Mouse (Mus musculus) ovary, postnatal 14 days (tissue): ENCODE measurements around the gene Pcgf5.

Experiments
- DNase-seq: peaks from one replicate; pipeline ENCODE4 v3.0.0; 2022; ENCODE audit warnings: low spot score

Gene Pcgf5

DNA sequence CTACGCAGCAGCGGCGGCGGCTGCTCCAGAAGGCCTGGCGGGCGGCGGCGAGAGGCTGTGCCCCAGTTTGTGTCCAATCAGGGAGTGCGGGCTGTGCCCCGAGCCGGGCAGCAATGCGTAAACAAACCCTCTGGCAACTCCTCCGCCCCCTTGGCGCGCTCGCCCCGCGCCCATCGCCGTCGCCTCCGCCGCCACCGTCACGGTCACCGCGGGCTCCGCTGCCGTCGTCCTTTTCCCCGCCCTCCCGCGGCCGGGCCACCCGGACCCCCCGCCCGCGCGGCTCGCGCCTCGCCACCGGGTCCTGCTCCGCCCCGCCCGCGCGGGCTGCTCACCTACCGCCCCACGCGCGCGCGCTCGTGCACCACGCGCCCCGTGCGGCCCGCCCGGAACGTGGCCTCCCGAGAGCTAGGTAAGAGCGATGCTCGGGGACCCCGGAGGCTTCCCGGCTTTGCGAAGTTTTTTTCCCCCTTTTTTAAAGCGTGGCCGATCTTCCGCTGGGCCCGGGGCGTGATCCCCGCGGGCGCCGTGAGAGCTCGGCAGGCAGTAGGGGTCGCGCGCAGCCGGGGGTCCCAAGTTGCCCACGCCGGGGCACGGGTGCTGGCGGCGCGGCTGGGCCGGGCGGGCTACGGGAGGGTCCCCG lies at the start of gene Pcgf5:
TSS of gene Pcgf5 (plus strand) at position 149 of the 640 bp plus-strand sequence.
- peak; percentile 33 for DNase-seq

DNA sequence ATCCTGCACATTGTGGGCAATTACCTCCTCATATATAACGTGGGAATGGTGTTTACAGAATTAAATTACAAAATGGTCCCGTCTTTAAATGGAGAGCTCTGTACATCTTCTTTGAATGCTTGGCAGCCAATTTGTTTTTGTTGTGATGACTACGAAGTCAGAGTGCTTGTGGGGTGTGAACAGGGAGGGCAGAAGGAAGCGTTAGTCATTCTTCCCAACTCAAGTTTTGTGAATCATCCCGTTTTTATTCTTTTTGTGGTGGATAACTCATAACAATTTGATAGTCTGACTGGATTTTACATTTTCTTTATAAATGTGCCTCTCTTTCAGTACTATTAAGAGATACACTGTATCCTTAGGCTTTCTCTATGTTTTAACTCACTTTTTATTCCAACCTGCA lies 42.6 kb upstream of the Pcgf5 start:
- DNase-seq, result no peak

- DNase-seq, result no peak
Observed at GRCm38 (mm10) chr19:36314010-36314409, 34.1 kb upstream of the Pcgf5 start.

- no peak for DNase-seq
Observed at GRCm38 (mm10) chr19:36319735-36320134, 28.4 kb upstream of the Pcgf5 start.

DNA sequence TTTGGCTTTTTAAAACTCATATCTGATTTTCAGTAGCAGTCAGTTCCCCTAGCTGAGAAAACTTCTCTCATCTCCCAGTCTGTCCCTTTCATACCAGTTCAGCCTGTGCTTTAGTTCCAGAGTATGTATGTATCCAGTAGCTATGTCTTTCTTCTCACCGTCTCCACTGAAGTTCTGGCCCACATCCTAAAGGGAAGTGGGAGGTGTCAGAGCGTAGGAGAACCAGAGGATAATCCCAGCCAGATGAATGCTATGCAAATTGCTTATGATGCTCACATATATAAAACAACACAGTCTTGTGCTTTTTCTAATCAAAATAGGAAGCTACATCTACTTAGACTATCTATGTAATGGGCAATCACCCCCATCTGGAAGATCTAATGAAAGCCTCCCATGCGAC lies 27.0 kb upstream of the Pcgf5 start:
- DNase-seq, result no peak

DNA sequence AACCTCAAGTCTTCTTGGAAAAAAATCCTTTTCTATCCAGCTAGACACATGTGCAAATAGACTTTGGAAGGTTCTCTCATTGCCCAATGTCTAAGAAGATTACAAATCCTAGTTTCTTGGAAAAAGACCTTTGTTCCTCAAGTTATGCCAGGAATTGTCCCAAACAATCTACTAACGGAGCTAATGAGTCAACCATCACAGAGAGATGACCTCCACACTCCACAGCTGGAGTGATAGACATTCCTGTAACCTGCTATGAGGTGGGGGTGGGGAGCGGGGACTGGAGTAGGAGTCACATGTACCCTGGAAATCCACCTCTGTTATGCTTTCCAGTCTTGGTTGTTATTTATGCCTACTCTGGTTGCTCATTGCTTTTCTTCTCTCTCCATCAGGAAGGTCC lies 24.8 kb upstream of the Pcgf5 start:
- no peak for DNase-seq

DNA sequence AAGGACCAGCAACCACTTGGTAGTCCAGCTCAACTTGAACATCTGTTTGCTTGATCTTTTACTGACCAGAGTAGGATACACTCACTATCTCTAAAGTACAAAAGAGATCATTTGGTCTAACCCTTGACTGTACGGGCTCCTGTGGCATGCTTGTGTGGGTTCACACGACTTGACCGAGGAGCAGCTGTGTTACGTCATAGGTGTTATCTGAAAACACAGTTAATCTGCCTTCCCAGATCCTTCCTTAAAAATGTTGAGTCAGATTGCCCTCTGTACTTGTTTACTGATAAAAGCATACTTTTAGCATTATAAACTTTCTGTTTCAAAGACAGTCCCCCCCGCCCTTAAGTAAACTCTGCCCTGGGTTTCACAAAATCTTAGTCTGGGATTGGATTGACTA lies 19.4 kb upstream of the Pcgf5 start:
- no peak for DNase-seq

GRCm38 (mm10) chr19:36347376-36347775 lies 733 bp upstream of the Pcgf5 start:
- no peak for DNase-seq

GRCm38 (mm10) chr19:36347831-36348160 lies 313 bp upstream of the Pcgf5 start:
- DNase-seq, result no peak

- DNase-seq, result peak; percentile 6
Observed at GRCm38 (mm10) chr19:36348801-36349486, 835 bp downstream of the Pcgf5 start.

DNA sequence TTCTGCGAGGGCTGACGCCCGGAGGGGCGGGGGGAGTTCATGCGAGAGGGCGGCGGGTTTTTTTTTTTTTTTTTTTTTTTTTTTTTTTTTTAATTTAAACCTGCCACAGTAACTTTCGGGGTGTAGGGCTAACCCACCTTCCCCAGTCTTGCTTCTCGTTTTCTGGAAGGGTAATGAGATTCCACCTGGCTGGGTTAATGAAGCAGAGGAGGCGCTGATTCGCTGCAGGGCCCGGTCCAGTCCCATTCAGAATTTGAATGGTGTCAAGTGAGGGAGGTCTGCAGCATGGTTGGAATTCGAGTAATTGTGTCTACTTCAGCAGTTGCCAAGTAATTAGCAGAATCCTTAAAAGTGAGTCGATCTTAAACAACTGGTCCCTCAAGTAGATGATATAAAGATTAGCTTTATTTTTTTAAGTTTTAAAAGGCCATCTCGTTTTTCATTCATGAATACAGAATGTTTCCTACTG lies 1.4 kb downstream of the Pcgf5 start:
- DNase-seq, result no peak

- DNase-seq, result no peak
Observed at GRCm38 (mm10) chr19:36350181-36350580, 2.1 kb downstream of the Pcgf5 start.

GRCm38 (mm10) chr19:36350870-36351269 lies 2.8 kb downstream of the Pcgf5 start:
- DNase-seq, result no peak

DNA sequence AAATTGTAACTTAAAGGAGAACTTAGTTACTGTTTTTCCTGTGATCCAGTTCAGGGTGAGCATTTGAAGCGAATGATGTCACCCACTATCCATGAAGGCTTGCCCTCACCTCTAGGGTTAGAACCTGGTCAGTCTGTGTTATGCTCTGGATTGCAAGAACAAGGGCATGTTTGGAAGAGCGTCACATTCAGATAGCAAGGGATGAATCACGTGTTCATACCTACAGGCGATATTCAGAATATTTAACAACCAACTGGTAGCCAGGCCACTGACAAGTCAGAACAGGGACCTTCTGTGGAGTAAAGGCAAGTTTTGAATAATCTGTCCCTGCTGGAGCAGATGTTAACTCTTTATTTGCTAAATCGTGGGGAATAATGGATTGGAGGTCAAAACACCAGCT lies 14.4 kb downstream of the Pcgf5 start:
- no peak for DNase-seq

GRCm38 (mm10) chr19:36364757-36365156 lies 16.6 kb downstream of the Pcgf5 start:
- no peak for DNase-seq

DNA sequence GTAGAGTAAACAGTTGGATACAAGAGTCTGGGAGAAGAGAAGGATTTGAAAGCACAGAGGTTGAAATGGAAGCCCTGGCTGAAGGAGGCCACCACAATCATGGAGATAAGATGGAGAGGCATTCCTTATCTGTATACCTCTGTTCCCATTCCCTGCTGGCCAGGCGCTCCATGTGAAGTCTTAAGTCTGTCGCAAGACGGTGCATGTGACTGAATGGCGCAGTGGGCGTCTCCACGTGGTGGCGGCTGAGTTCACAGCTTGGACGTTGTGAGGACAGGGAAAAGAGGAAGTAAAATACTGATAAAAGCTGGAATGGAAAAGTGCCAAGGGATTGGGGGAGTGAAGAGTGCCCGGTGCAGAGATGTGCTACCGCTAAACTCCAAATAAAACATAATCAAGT lies 23.4 kb downstream of the Pcgf5 start:
- DNase-seq, result no peak

GRCm38 (mm10) chr19:36373056-36373621 lies 25.0 kb downstream of the Pcgf5 start:
- DNase-seq, result no peak

GRCm38 (mm10) chr19:36375200-36375783 lies 27.2 kb downstream of the Pcgf5 start:
- DNase-seq, result no peak

GRCm38 (mm10) chr19:36377729-36378128 lies 29.6 kb downstream of the Pcgf5 start:
- DNase-seq, result no peak

DNA sequence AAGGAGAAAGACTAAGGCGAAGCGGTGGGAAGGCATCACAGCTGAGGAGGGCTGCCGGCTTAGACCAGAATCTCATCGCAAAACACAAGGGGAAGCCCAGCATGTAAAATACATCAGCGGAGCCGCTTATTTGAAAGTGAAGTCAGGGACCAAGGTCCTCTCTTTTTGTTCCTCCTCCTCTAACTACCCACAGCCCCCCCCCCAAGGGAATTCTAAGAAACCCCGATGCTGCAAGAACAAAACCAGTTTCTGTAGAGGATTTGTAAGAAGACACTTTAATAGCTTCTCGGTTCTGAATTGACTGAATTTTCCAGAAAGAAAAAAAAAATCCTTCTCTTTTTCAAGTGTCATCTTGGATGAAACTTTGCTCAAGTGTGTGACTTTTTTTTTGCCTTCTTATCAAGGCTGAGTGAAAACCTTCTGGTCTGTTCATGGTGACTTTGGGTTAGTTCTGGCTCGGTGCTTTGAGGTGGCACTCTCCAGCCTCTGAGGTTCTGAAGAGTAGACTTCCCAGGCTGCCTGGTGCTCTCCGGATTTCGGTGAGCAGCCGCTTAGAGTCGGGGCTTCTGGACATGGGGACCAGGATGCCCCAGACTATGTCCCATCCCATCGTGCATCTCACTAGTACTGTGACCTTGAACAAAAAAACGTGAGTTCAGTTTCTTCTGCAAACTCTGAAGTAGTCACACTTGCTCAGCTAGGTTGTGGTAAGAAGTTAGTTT lies 30.6 kb downstream of the Pcgf5 start:
- no peak for DNase-seq

- DNase-seq, result no peak
Observed at GRCm38 (mm10) chr19:36382901-36383300, 34.8 kb downstream of the Pcgf5 start.

- DNase-seq, result no peak
Observed at GRCm38 (mm10) chr19:36383977-36384376, 35.9 kb downstream of the Pcgf5 start.

- no peak for DNase-seq
Observed at GRCm38 (mm10) chr19:36384426-36384825, 36.3 kb downstream of the Pcgf5 start.
